Mouse (Mus musculus): ENCODE measurements around the gene Shank2. TPM values are rescaled to one million over a fixed set of nuclear protein-coding genes. Genes with fewer than 3 reads are reported as not detected.

Shank2 gene
- polyA plus RNA-seq, 1 experiment from 2014 or later: 0.92 TPM

- WGBS (ENCODE audit: insufficient replicate concordance): 42% methylated on average over 4 of the region's 4 CpGs
Measured at GRCm38 (mm10) chr7:144023561-144023960, 21.8 kb downstream of the Shank2 start.

GRCm38 (mm10) chr7:144026024-144026752 lies 24.5 kb downstream of the Shank2 start:
- no peak for ATAC-seq
- WGBS (ENCODE audit: insufficient replicate concordance): 84% methylated on average over 12 of the region's 12 CpGs
- H3K4me1 ChIP-seq (ENCODE audit: insufficient read depth): peaks cover 6% of the 10 kb centered on the region

More at GRCm38 (mm10) chr7:144023561-144023960, 21.8 kb downstream of the Shank2 start:
- Histone ChIP-seq H3K4me3 (ENCODE audit: low read depth, low read length) (no peak overlapping the region), H3K27ac (ENCODE audit: low read depth) (peak overlapping the region; percentile 83), H3K27me3 (ENCODE audit: insufficient read depth, low read length) (no peaks in the 10 kb centered on the region), H3K36me3 (replicated peaks; ENCODE audit: insufficient read depth, low read length) (no peaks in the 10 kb centered on the region), H3K9me3 (ENCODE audit: low read length) (no peaks in the 10 kb centered on the region), H3K9ac (replicated peaks) (no peak overlapping the region), H3K4me1 (ENCODE audit: insufficient read depth) (peaks cover 6% of the 10 kb centered on the region), H3K4me2 (ENCODE audit: low read depth, low read length) (no peak overlapping the region)
- ATAC-seq (peak; percentile 78), DNase-seq (peak; percentile 49)
- TF ChIP-seq EP300 (IDR thresholded peaks at IDR 0.05; ENCODE audit: low read depth) (no peak), CTCF (IDR thresholded peaks at IDR 0.05; ENCODE audit: low read depth) (no peak)

GRCm38 (mm10) chr7:144029246-144029645 lies 27.5 kb downstream of the Shank2 start:
- DNase-seq (no peak), ATAC-seq (no peak)
- 56% methylated on average over 5 of the region's 5 CpGs for WGBS (ENCODE audit: insufficient replicate concordance)
- Histone ChIP-seq H3K27me3 (ENCODE audit: insufficient read depth, low read length) (no peaks in the 10 kb centered on the region), H3K36me3 (replicated peaks; ENCODE audit: insufficient read depth, low read length) (0 out of 2 replicates have a peak, but pooled peaks cover 2% of the 10 kb centered on the region), H3K4me1 (ENCODE audit: insufficient read depth) (0 out of 2 replicates have a peak, but pooled peaks cover 3% of the 10 kb centered on the region), H3K4me2 (ENCODE audit: low read depth, low read length) (no peak overlapping the region), H3K4me3 (ENCODE audit: low read depth, low read length) (no peak overlapping the region), H3K27ac (ENCODE audit: low read depth) (no peak overlapping the region), H3K9ac (replicated peaks) (no peak overlapping the region), H3K9me3 (ENCODE audit: low read length) (no peaks in the 10 kb centered on the region)
- TF ChIP-seq CTCF (IDR thresholded peaks at IDR 0.05; ENCODE audit: low read depth): no peak
- no peak for TF ChIP-seq EP300 (IDR thresholded peaks at IDR 0.05; ENCODE audit: low read depth)

More at GRCm38 (mm10) chr7:144026024-144026752, 24.5 kb downstream of the Shank2 start:
- no peak for DNase-seq
- H3K4me2 ChIP-seq (ENCODE audit: low read depth, low read length): no peak overlapping the region
- H3K27ac ChIP-seq (ENCODE audit: low read depth): no peak overlapping the region
- TF ChIP-seq EP300 (IDR thresholded peaks at IDR 0.05; ENCODE audit: low read depth) (no peak), CTCF (IDR thresholded peaks at IDR 0.05; ENCODE audit: low read depth) (peak; percentile 37)
- H3K27me3 ChIP-seq (ENCODE audit: insufficient read depth, low read length): no peaks in the 10 kb centered on the region
- H3K4me3 ChIP-seq (ENCODE audit: low read depth, low read length): no peak overlapping the region
- H3K9me3 ChIP-seq (ENCODE audit: low read length): no peaks in the 10 kb centered on the region
- no peak overlapping the region for H3K9ac ChIP-seq (replicated peaks)
- no peaks in the 10 kb centered on the region for H3K36me3 ChIP-seq (replicated peaks; ENCODE audit: insufficient read depth, low read length)

GRCm38 (mm10) chr7:144030796-144031195 lies 29.1 kb downstream of the Shank2 start:
- WGBS (ENCODE audit: insufficient replicate concordance): 68% methylated on average over 11 of the region's 11 CpGs
- Histone ChIP-seq H3K4me1 (ENCODE audit: insufficient read depth) (no peaks in the 10 kb centered on the region), H3K36me3 (replicated peaks; ENCODE audit: insufficient read depth, low read length) (0 out of 2 replicates have a peak, but pooled peaks cover 2% of the 10 kb centered on the region), H3K27me3 (ENCODE audit: insufficient read depth, low read length) (no peaks in the 10 kb centered on the region), H3K4me2 (ENCODE audit: low read depth, low read length) (no peak overlapping the region), H3K27ac (ENCODE audit: low read depth) (no peak overlapping the region), H3K9ac (replicated peaks) (no peak overlapping the region), H3K9me3 (ENCODE audit: low read length) (no peaks in the 10 kb centered on the region), H3K4me3 (ENCODE audit: low read depth, low read length) (no peak overlapping the region)
- no peak for TF ChIP-seq EP300 (IDR thresholded peaks at IDR 0.05; ENCODE audit: low read depth)
- TF ChIP-seq CTCF (IDR thresholded peaks at IDR 0.05; ENCODE audit: low read depth): no peak
- no peak for ATAC-seq
- no peak for DNase-seq

- no peak overlapping the region for H3K9ac ChIP-seq (replicated peaks)
- WGBS (ENCODE audit: insufficient replicate concordance): 76% methylated on average over 3 of the region's 3 CpGs
- 0 out of 2 replicates have a peak, but pooled peaks cover 2% of the 10 kb centered on the region for H3K36me3 ChIP-seq (replicated peaks; ENCODE audit: insufficient read depth, low read length)
- H3K4me1 ChIP-seq (ENCODE audit: insufficient read depth): no peaks in the 10 kb centered on the region
- no peaks in the 10 kb centered on the region for H3K9me3 ChIP-seq (ENCODE audit: low read length)
- no peak overlapping the region for H3K27ac ChIP-seq (ENCODE audit: low read depth)
- H3K27me3 ChIP-seq (ENCODE audit: insufficient read depth, low read length): no peaks in the 10 kb centered on the region
- no peak for DNase-seq
- no peak for TF ChIP-seq EP300 (IDR thresholded peaks at IDR 0.05; ENCODE audit: low read depth)
- no peak for TF ChIP-seq CTCF (IDR thresholded peaks at IDR 0.05; ENCODE audit: low read depth)
- ATAC-seq: no peak
- no peak overlapping the region for H3K4me3 ChIP-seq (ENCODE audit: low read depth, low read length)
- H3K4me2 ChIP-seq (ENCODE audit: low read depth, low read length): no peak overlapping the region
Measured at GRCm38 (mm10) chr7:144031611-144032010, 29.9 kb downstream of the Shank2 start.

- no peak overlapping the region for H3K9ac ChIP-seq (replicated peaks)
- no peaks in the 10 kb centered on the region for H3K9me3 ChIP-seq (ENCODE audit: low read length)
- no peak for DNase-seq
- no peak for ATAC-seq
- 92% methylated on average over 11 of the region's 11 CpGs for WGBS (ENCODE audit: insufficient replicate concordance)
- H3K4me2 ChIP-seq (ENCODE audit: low read depth, low read length): no peak overlapping the region
- peak overlapping the region; percentile 84 for H3K27ac ChIP-seq (ENCODE audit: low read depth)
- peaks cover 18% of the 10 kb centered on the region for H3K4me1 ChIP-seq (ENCODE audit: insufficient read depth)
- H3K27me3 ChIP-seq (ENCODE audit: insufficient read depth, low read length): no peaks in the 10 kb centered on the region
- H3K4me3 ChIP-seq (ENCODE audit: low read depth, low read length): no peak overlapping the region
- no peaks in the 10 kb centered on the region for H3K36me3 ChIP-seq (replicated peaks; ENCODE audit: insufficient read depth, low read length)
- TF ChIP-seq CTCF (IDR thresholded peaks at IDR 0.05; ENCODE audit: low read depth) (no peak), EP300 (IDR thresholded peaks at IDR 0.05; ENCODE audit: low read depth) (no peak)
Measured at GRCm38 (mm10) chr7:144037541-144037940, 35.8 kb downstream of the Shank2 start.

Data from liver, postnatal 0 days (tissue).